Mouse (Mus musculus) bone marrow macrophage, adult 2 months (primary cell): ENCODE measurements around the gene F830045P16Rik. TPM values are rescaled to one million over a fixed set of nuclear protein-coding genes. Genes with fewer than 3 reads are reported as not detected.
A peak's percentile ranks its signal among the peaks of the same experiment; 100 is the strongest.
"Not testable (repeated sequence)": the region's sequence is repeated elsewhere in the genome, so short reads cannot be mapped to it uniquely, and the experiment has no call there.

ENCODE experiments used
- H3K27ac ChIP-seq: 2 replicates; pipeline ENCODE4 v1.5.1; 2012; ENCODE audit warnings: low read depth, low read length; ENCODE audit not compliant: insufficient read depth
- H3K4me1 ChIP-seq: 2 replicates; pipeline ENCODE4 v1.6.1; 2012; ENCODE audit warnings: low read length; ENCODE audit not compliant: control insufficient read depth, insufficient read depth
- H3K4me3 ChIP-seq: 2 replicates; pipeline ENCODE4 v1.5.1; 2012; ENCODE audit warnings: mild to moderate bottlenecking, low read length, moderate library complexity; ENCODE audit not compliant: insufficient read depth
- CTCF ChIP-seq: IDR thresholded peaks from 2 replicates; pipeline ENCODE4 v1.5.1; 2012; ENCODE audit warnings: low read depth, mild to moderate bottlenecking, low read length, moderate library complexity
- POLR2A ChIP-seq: IDR thresholded peaks from 2 replicates; pipeline ENCODE4 v1.6.1; 2012; ENCODE audit warnings: mild to moderate bottlenecking, low read depth, low read length, borderline replicate concordance
- polyA plus RNA-seq: library from polyadenylated mRNA; stranded (reverse); fragments of >200 nt; gene quantifications from 2 replicates; pipeline ENCODE4 v1.2.4, GENCODE M21; 2012; ENCODE audit not compliant: missing spikeins, insufficient read depth, insufficient read length

The F830045P16Rik gene
- polyA plus RNA-seq, 1 experiment: 0.28 TPM

- Histone ChIP-seq H3K27ac (peak overlapping the region; percentile 50), H3K4me1 (peaks cover 17% of the 10 kb centered on the region), H3K4me3 (no peak overlapping the region)
- no peak for TF ChIP-seq POLR2A
These were observed 33.8 kb downstream of the F830045P16Rik start for GRCm38 (mm10) chr2:129502641-129503040.

GRCm38 (mm10) chr2:129489496-129490285 is 46.7 kb downstream of the F830045P16Rik start:
- Histone ChIP-seq H3K4me3 (0 out of 2 replicates have a peak overlapping the region, but pooled peaks have one; percentile 17), H3K4me1 (peaks cover 38% of the 10 kb centered on the region), H3K27ac (peak overlapping the region; percentile 100)
- TF ChIP-seq CTCF (no peak), POLR2A (no peak)

DNA sequence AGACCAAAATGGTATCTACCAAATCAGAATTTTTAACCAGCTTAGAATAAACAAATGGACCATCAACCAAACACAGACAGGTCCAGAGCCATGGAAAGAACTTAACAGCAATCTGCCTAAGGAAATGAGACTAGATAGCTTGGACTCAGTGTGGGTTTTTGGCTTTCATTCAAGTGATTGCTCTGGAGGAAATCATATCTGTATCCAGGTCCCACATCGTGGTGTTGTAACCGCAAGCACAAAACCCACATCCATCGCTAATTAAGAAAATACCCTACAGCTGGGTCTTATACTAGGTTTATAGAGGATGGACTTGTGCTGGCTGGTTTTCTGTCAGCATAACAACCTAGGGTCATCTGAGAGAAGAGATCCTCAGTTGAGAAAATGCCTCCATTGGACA is 53.3 kb downstream of the F830045P16Rik start:
- H3K4me3 ChIP-seq: no peak overlapping the region
- TF ChIP-seq POLR2A (no peak), CTCF (no peak)

DNA sequence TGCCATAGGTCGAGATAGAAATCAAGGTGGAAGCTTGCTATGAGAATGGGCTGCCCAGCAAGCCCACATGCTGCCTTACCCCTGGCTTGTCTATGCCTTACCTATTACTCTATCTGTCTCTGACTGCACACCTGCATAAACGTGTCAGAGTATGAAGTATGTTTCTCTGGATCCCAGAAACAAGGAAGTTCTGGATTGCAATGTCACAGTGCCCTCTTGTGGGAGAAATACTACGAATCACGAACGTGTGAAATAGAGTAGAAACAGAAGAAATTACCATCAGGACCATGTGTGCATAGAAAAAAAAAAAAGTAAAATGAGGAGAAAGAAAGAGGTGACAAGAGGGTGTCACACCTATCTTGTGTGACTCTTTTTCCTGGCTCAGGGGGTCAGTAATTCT is 64.5 kb downstream of the F830045P16Rik start:
- Histone ChIP-seq H3K4me3 (no peak overlapping the region), H3K4me1 (no peaks in the 10 kb centered on the region; the same call in 1 of the 2 replicates), H3K27ac (no peak overlapping the region)
- TF ChIP-seq CTCF (0 out of 2 replicates have a peak, but pooled peaks have one; percentile 8), POLR2A (no peak)

More for the DNA sequence above, 53.3 kb downstream of the F830045P16Rik start:
- peaks cover 16% of the 10 kb centered on the region for H3K4me1 ChIP-seq
- no peak overlapping the region for H3K27ac ChIP-seq

GRCm38 (mm10) chr2:129470839-129471238 is 65.6 kb downstream of the F830045P16Rik start:
- TF ChIP-seq POLR2A: no peak
- TF ChIP-seq CTCF: no peak
- no peak overlapping the region for H3K27ac ChIP-seq
- H3K4me1 ChIP-seq: no peaks in the 10 kb centered on the region; the same call in 1 of the 2 replicates
- no peak overlapping the region for H3K4me3 ChIP-seq

- not testable (repeated sequence) for H3K4me1 ChIP-seq, H3K27ac ChIP-seq, H3K4me3 ChIP-seq
These were observed 97.6 kb downstream of the F830045P16Rik start for GRCm38 (mm10) chr2:129438772-129439171.

DNA sequence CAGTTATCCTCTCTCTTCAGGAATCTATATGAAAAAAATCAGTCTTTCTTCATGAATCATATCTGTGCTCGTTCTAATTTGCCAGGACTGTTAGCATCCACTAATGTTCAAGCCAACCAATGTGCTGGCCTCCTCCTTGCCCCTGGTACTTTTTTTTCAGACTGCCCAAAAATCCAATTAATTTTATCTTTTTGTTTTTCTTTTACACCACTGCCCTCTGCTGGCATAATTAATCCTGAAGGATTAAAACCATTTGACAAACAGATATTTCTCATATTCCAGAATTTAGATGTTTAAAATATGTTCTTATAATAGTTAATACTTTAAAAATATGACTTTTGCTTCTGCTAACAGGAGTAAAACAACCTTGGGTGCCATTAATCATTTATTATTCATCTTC is 101.2 kb downstream of the F830045P16Rik start:
- peaks cover 11% of the 10 kb centered on the region for H3K4me1 ChIP-seq
- no peak overlapping the region for H3K27ac ChIP-seq
- no peak for TF ChIP-seq CTCF
- TF ChIP-seq POLR2A: no peak

DNA sequence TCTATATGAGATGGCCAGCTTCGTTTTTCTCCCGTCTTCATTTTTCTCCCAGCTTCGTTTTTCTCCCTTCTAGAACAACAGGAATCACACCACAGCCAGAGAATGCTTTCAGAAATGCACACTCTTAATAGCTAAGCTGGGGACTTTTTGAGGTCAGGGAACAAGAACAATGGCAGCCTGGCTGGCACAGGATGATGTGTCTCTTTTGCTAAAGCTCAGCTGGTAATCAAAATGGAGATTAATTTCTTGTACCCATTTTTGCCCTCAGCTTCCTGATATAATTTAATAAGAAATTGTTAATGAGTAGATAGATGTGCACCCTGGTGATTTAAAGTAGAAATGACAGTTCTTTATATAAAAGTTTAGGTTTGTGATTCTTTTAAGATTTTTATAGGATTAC is 112.7 kb downstream of the F830045P16Rik start:
- Histone ChIP-seq H3K4me1 (no peaks in the 10 kb centered on the region), H3K27ac (no peak overlapping the region), H3K4me3 (no peak overlapping the region)
- TF ChIP-seq CTCF: no peak
- no peak for TF ChIP-seq POLR2A

More for the DNA sequence above, 101.2 kb downstream of the F830045P16Rik start:
- no peak overlapping the region for H3K4me3 ChIP-seq

DNA sequence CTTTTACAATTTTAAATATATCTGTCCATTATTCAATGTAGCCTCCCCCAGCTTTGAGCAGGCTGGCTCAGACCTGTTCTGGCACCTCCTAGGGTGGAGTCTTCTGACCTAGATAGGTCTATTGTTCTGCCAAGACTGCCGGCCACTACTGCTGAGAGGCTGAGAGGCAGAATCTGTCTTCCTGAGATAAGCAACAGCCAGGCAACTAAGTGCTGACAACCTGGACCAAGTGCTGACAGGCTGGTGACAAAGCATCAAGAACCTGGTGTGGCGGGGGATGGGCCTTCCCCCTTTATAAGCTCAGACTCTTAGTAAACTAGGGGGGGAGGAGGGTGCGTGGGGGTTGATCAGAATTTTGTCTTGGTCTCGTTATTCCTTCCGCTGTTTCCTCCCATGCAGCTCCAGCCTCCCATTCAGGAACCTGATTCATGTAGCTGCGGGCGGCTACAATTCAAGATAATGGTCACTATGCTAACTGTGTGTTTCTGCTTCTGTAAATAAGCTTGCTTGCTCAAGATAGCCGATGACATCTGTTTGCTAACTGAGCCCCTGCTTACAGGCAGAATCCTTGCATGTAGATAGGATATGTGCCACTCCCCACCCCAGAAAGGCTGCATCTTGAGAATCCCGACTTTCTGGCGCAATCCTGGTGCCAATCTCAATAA is 115.4 kb downstream of the F830045P16Rik start:
- TF ChIP-seq CTCF (no peak), POLR2A (no peak)
- Histone ChIP-seq H3K27ac (no peak overlapping the region), H3K4me1 (no peaks in the 10 kb centered on the region), H3K4me3 (no peak overlapping the region)

GRCm38 (mm10) chr2:129419361-129419880 is 117.0 kb downstream of the F830045P16Rik start:
- H3K4me1 ChIP-seq: no peaks in the 10 kb centered on the region
- no peak overlapping the region for H3K27ac ChIP-seq
- no peak overlapping the region for H3K4me3 ChIP-seq
- TF ChIP-seq POLR2A (no peak), CTCF (no peak)
